Mouse (Mus musculus) erythroblast, embryonic 14.5 days (primary cell): ENCODE data around the gene Cfap46.

ENCODE experiments used
- GATA1 ChIP-seq: IDR thresholded peaks from 2 replicates; pipeline ENCODE4 v1.6.1; 2012; ENCODE audit warnings: low read length, inconsistent platforms, mixed read lengths
- TAL1 ChIP-seq: IDR thresholded peaks from 3 replicates; pipeline ENCODE4 v1.6.1; 2012; ENCODE audit warnings: low read length, inconsistent platforms, mixed read lengths

DNA sequence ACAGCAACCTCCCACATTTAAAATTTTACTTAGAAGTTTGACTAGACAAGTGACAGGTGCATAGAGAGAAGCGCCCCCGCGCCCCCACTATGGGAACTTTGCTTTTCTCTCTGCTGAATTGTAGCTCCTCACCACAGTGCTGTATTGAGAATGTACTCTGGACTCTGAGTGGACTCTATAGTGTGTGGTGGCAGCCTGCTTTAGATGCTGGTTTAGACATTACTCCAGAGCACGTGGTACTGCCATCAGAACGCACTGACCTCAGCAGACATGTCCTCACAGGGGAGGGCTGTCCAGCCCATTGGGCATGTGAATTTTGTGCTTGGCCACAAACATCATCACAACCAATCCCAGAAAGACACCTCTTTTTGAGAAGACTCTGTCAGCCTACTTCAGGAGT lies 112.8 kb downstream of the Cfap46 start:
- no peak for TF ChIP-seq GATA1
- TF ChIP-seq TAL1, result no peak
